Mouse (Mus musculus) right cerebral cortex, postnatal 25 days (tissue): ENCODE measurements around the gene Srpk2.
"Not testable (repeated sequence)": the region's sequence is repeated elsewhere in the genome, so short reads cannot be mapped to it uniquely, and the experiment has no call there.

Experiments used
- DNase-seq: peaks from one replicate; pipeline ENCODE4 v3.0.0; 2022

Srpk2 gene

GRCm38 (mm10) chr5:23561227-23561626, 123.2 kb downstream of the Srpk2 start:
- no peak for DNase-seq

- DNase-seq = no peak
These were observed 124.2 kb downstream of the Srpk2 start for GRCm38 (mm10) chr5:23560171-23560570.

- no peak for DNase-seq
These were observed 128.2 kb downstream of the Srpk2 start for GRCm38 (mm10) chr5:23556007-23556770.

GRCm38 (mm10) chr5:23553338-23553737, 131.1 kb downstream of the Srpk2 start:
- not testable (repeated sequence) for DNase-seq

- no peak for DNase-seq
These were observed 132.7 kb downstream of the Srpk2 start for GRCm38 (mm10) chr5:23551687-23552086.

- DNase-seq = no peak
These were observed 148.7 kb downstream of the Srpk2 start for GRCm38 (mm10) chr5:23535692-23536091.

GRCm38 (mm10) chr5:23531541-23532096, 152.8 kb downstream of the Srpk2 start:
- DNase-seq = no peak

GRCm38 (mm10) chr5:23531100-23531499, 153.3 kb downstream of the Srpk2 start:
- DNase-seq = no peak

- DNase-seq = no peak
These were observed 159.8 kb downstream of the Srpk2 start for GRCm38 (mm10) chr5:23524621-23525020.

- no peak for DNase-seq
These were observed 160.5 kb downstream of the Srpk2 start for GRCm38 (mm10) chr5:23523936-23524335.

- no peak for DNase-seq
These were observed 162.8 kb downstream of the Srpk2 start for GRCm38 (mm10) chr5:23521645-23522044.

- DNase-seq = no peak
These were observed 164.7 kb downstream of the Srpk2 start for GRCm38 (mm10) chr5:23519679-23520078.

- no peak for DNase-seq
These were observed 165.7 kb downstream of the Srpk2 start for GRCm38 (mm10) chr5:23518673-23519072.

- peak; percentile 61 for DNase-seq
These were observed 166.6 kb downstream of the Srpk2 start for GRCm38 (mm10) chr5:23517839-23518238.

- DNase-seq = no peak
These were observed 167.5 kb downstream of the Srpk2 start for GRCm38 (mm10) chr5:23516962-23517361.

GRCm38 (mm10) chr5:23515038-23515437, 169.4 kb downstream of the Srpk2 start:
- DNase-seq = no peak

- no peak for DNase-seq
These were observed 170.9 kb downstream of the Srpk2 start for GRCm38 (mm10) chr5:23513468-23513867.

GRCm38 (mm10) chr5:23512556-23512955, 171.9 kb downstream of the Srpk2 start:
- no peak for DNase-seq

- DNase-seq = no peak
These were observed 173.0 kb downstream of the Srpk2 start for GRCm38 (mm10) chr5:23511456-23511855.

- DNase-seq = no peak
These were observed 175.8 kb downstream of the Srpk2 start for GRCm38 (mm10) chr5:23508630-23509029.

GRCm38 (mm10) chr5:23507210-23507609, 177.2 kb downstream of the Srpk2 start:
- no peak for DNase-seq

- no peak for DNase-seq
These were observed 178.8 kb downstream of the Srpk2 start for GRCm38 (mm10) chr5:23505578-23505977.

- no peak for DNase-seq
These were observed 182.0 kb downstream of the Srpk2 start for GRCm38 (mm10) chr5:23502317-23502937.
